Mouse (Mus musculus) embryonic facial prominence, embryonic 13.5 days (tissue): ENCODE data around the gene Gabra1. TPM values are rescaled to one million over a fixed set of nuclear protein-coding genes. Genes with fewer than 3 reads are reported as not detected.

Source experiments
- polyA plus RNA-seq: library from polyadenylated mRNA; unstranded; fragments of >200 nt; fragmentation: Nextera tagmentation; extraction: Ambion mirVana; gene quantifications from 2 replicates; pipeline ENCODE4 v1.2.1, GENCODE M21; 2015

The Gabra1 gene
- polyA plus RNA-seq, 1 experiment from 2014 or later, result 3.5 TPM

Other genes with a start within 250 kb of the Gabra1 start
- gene Gabrg2, start 182.1 kb downstream of the Gabra1 start, polyA plus RNA-seq, result 0.55 and 0.66 TPM in 2 replicates
- 0.11 TPM in 1 of 2 replicates, not detected in the other for gene Gabra6, start 138.1 kb upstream of the Gabra1 start, polyA plus RNA-seq
- gene Gabrb2, start 236.8 kb upstream of the Gabra1 start, polyA plus RNA-seq, result 1.9 and 2.3 TPM in 2 replicates